Mouse (Mus musculus): Measurements from ENCODE around the gene Mylpf. TPM values are rescaled to one million over a fixed set of nuclear protein-coding genes. Genes with fewer than 3 reads are reported as not detected.

Mylpf gene
- polyA plus RNA-seq, 1 experiment: 2.0 TPM

- H3K4me1 ChIP-seq (ENCODE audit: control insufficient read depth, insufficient read depth, low read length): 0 out of 2 replicates have a peak, but pooled peaks cover 2% of the 10 kb centered on the region
Measured at GRCm38 (mm10) chr7:127218670-127219069, 10.0 kb downstream of the Mylpf start.

GRCm38 (mm10) chr7:127220440-127220839, 11.8 kb downstream of the Mylpf start:
- Histone ChIP-seq H3K4me1 (ENCODE audit: control insufficient read depth, insufficient read depth, low read length) (no peaks in the 10 kb centered on the region; the same call in 1 of the 2 replicates), H3K27ac (ENCODE audit: insufficient read depth, low read length) (no peak overlapping the region), H3K4me3 (ENCODE audit: insufficient read depth, low read length) (no peak overlapping the region)
- TF ChIP-seq POLR2A (IDR thresholded peaks at IDR 0.05; ENCODE audit: extremely low read depth, insufficient read depth, low read length) (no peak), CTCF (IDR thresholded peaks at IDR 0.05; ENCODE audit: extremely low read depth, insufficient read depth, low read length) (no peak)

More at GRCm38 (mm10) chr7:127218670-127219069, 10.0 kb downstream of the Mylpf start:
- Histone ChIP-seq H3K4me3 (ENCODE audit: insufficient read depth, low read length) (no peak overlapping the region), H3K27ac (ENCODE audit: insufficient read depth, low read length) (no peak overlapping the region)
- no peak for TF ChIP-seq CTCF (IDR thresholded peaks at IDR 0.05; ENCODE audit: extremely low read depth, insufficient read depth, low read length)
- TF ChIP-seq POLR2A (IDR thresholded peaks at IDR 0.05; ENCODE audit: extremely low read depth, insufficient read depth, low read length): no peak

- no peak for TF ChIP-seq POLR2A (IDR thresholded peaks at IDR 0.05; ENCODE audit: extremely low read depth, insufficient read depth, low read length)
- no peak for TF ChIP-seq CTCF (IDR thresholded peaks at IDR 0.05; ENCODE audit: extremely low read depth, insufficient read depth, low read length)
- Histone ChIP-seq H3K4me3 (ENCODE audit: insufficient read depth, low read length) (no peak overlapping the region), H3K4me1 (ENCODE audit: control insufficient read depth, insufficient read depth, low read length) (no peaks in the 10 kb centered on the region; the same call in 1 of the 2 replicates), H3K27ac (ENCODE audit: insufficient read depth, low read length) (no peak overlapping the region)
Measured at GRCm38 (mm10) chr7:127223106-127223505, 14.4 kb downstream of the Mylpf start.

DNA sequence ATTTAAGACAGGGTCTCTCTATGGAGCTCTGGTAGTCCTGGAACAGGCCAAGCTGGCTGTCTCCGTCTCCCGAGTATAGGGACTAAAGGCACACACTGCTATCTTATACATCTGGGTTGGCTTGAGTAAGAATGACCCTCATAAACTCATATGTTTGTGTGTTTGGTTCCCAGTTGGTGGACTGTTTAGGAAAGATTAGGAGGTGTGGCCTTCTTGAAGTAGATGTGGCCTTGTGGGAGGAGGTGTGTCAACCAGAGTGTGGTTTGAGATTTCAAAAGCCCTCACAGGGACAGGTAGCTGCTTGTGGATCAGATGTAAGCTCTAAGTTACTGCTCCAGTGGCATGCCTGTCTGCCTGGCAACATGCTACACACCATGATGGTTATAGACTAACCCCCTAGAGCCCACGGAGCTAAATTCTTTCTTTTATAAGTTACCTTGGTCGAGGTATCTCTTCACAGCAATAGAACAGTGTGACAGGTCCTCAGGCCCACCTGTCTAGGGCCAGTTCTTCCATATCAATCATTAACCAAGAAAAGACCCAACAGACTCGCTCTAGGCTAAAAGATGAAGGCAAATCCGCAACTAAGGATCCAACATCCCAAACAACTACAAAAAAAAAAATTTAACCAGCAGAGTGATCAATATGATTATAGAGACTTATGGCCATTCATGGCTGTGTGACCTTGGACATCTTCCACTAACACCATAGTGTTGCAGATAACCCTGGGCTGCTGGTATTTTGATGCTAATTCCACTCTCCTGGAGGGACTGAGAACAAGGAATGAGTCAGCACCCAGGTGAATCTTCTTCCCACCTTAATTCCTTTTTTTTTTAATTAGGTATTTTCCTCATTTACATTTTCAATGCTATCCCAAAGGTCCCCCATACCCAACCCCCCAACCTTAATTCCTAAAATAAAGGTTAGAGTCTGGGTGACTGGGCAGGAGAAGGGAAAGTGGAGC, 15.1 kb downstream of the Mylpf start:
- no peak overlapping the region for H3K27ac ChIP-seq (ENCODE audit: insufficient read depth, low read length)
- H3K4me3 ChIP-seq (ENCODE audit: insufficient read depth, low read length): no peak overlapping the region
- TF ChIP-seq CTCF (IDR thresholded peaks at IDR 0.05; ENCODE audit: extremely low read depth, insufficient read depth, low read length) (no peak), POLR2A (IDR thresholded peaks at IDR 0.05; ENCODE audit: extremely low read depth, insufficient read depth, low read length) (no peak)
- no peaks in the 10 kb centered on the region; the same call in 1 of the 2 replicates for H3K4me1 ChIP-seq (ENCODE audit: control insufficient read depth, insufficient read depth, low read length)

GRCm38 (mm10) chr7:127224616-127225015, 15.9 kb downstream of the Mylpf start:
- H3K27ac ChIP-seq (ENCODE audit: insufficient read depth, low read length): no peak overlapping the region
- no peak overlapping the region for H3K4me3 ChIP-seq (ENCODE audit: insufficient read depth, low read length)
- no peaks in the 10 kb centered on the region; the same call in 1 of the 2 replicates for H3K4me1 ChIP-seq (ENCODE audit: control insufficient read depth, insufficient read depth, low read length)
- TF ChIP-seq CTCF (IDR thresholded peaks at IDR 0.05; ENCODE audit: extremely low read depth, insufficient read depth, low read length) (no peak), POLR2A (IDR thresholded peaks at IDR 0.05; ENCODE audit: extremely low read depth, insufficient read depth, low read length) (no peak)

DNA sequence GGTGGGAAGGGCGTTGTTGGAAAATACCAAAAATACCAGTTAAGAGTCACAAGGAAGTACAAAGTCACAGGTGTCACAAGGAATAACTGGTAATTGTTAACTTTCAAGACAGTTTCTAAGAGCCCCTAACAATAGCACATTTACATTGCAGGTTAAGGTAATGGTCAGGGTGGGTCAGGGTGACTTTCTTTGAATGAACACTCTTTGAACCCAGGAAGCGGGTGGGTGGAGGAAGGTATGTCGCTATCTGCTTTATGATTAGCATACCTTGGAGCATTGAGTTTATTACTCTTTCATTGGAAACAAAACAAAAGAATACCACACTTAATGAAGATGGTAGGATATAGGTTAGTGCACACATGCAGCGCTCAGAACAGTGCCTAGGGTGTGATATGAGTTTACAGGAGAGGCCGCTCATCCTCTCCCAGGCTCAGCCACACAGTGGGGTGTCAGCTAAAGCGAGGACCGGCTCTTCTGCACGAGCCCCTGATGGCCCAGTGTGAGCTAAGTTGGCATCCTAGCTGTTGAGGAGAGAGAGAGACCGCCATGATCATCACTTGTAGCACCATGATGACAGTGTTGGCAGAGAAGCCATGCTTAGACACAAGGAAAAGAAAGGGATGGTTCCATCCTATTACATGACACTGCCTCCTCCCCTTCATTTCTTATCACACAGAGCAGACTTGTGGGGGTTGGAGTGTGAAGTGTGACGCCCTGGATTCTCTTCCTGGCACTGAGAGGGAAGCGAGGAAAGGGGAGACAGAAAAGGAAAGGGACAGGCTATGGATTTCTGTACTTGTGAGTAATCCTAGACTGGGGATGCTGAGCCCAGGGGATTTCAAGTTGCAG, 16.7 kb downstream of the Mylpf start:
- no peak for TF ChIP-seq CTCF (IDR thresholded peaks at IDR 0.05; ENCODE audit: extremely low read depth, insufficient read depth, low read length)
- TF ChIP-seq POLR2A (IDR thresholded peaks at IDR 0.05; ENCODE audit: extremely low read depth, insufficient read depth, low read length): no peak
- H3K4me3 ChIP-seq (ENCODE audit: insufficient read depth, low read length): no peak overlapping the region
- H3K27ac ChIP-seq (ENCODE audit: insufficient read depth, low read length): no peak overlapping the region
- peaks cover 3% of the 10 kb centered on the region; the same call in 1 of the 2 replicates for H3K4me1 ChIP-seq (ENCODE audit: control insufficient read depth, insufficient read depth, low read length)

DNA sequence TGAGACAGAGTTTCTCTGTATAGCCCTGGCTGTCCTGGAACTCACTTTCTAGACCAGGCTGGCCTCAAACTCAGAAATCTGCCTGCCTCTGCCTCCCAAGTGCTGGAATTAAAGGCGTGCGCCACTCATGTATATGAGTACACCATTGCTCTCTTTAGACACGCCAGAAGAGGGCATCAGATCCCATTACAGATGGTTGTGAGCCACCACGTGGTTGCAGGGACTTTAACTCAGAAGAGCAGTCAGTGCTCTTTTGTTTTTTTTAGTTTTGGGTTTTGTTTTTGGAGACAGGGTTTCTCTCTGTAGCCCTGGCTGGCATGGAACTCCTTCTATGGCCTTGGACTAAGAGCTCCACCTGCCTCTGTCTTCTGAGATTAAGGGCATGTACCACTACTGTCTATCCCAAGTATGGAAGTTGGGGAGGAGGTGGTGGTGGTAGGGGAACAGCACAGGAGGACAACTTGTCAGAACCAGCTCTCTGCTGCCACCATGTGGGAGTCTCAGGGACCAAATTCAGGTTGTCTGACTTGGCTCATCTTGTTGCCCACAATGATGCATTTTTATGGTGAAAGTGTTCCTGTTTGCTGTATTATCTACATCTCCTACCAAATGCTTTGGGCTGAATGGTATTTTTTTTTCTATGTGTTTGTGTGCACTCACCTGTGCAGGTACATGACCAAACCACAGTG, 20.1 kb downstream of the Mylpf start:
- no peak overlapping the region for H3K27ac ChIP-seq (ENCODE audit: insufficient read depth, low read length)
- no peak overlapping the region for H3K4me3 ChIP-seq (ENCODE audit: insufficient read depth, low read length)
- peaks cover 7% of the 10 kb centered on the region for H3K4me1 ChIP-seq (ENCODE audit: control insufficient read depth, insufficient read depth, low read length)
- TF ChIP-seq POLR2A (IDR thresholded peaks at IDR 0.05; ENCODE audit: extremely low read depth, insufficient read depth, low read length) (no peak), CTCF (IDR thresholded peaks at IDR 0.05; ENCODE audit: extremely low read depth, insufficient read depth, low read length) (peak; percentile 90)

DNA sequence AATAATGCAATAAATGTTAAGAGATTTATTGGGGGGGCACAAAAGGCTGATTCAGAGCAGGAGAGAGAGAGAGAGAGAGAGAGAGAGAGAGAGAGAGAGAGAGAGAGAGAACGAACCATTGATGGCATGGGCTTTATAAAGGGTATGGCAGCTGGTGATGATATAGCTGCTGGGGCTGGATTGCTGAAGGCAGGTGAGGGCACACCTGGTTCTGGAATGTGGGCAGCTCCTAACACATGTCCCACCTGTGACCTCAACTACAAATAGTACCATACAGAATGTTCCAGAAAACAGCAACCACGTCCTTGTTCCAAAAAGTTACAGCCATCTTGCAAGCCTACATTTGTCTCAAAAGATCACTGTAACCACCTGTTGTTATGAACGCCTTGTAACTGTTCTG, 22.7 kb downstream of the Mylpf start:
- Histone ChIP-seq H3K4me3 (ENCODE audit: insufficient read depth, low read length) (peak overlapping the region; percentile 96; the same call in 1 of the 2 replicates), H3K4me1 (ENCODE audit: control insufficient read depth, insufficient read depth, low read length) (peaks cover 7% of the 10 kb centered on the region), H3K27ac (ENCODE audit: insufficient read depth, low read length) (no peak overlapping the region)
- TF ChIP-seq POLR2A (IDR thresholded peaks at IDR 0.05; ENCODE audit: extremely low read depth, insufficient read depth, low read length) (no peak), CTCF (IDR thresholded peaks at IDR 0.05; ENCODE audit: extremely low read depth, insufficient read depth, low read length) (no peak)
